Mouse (Mus musculus): ENCODE measurements around the gene Tgfbr2.

DNA sequence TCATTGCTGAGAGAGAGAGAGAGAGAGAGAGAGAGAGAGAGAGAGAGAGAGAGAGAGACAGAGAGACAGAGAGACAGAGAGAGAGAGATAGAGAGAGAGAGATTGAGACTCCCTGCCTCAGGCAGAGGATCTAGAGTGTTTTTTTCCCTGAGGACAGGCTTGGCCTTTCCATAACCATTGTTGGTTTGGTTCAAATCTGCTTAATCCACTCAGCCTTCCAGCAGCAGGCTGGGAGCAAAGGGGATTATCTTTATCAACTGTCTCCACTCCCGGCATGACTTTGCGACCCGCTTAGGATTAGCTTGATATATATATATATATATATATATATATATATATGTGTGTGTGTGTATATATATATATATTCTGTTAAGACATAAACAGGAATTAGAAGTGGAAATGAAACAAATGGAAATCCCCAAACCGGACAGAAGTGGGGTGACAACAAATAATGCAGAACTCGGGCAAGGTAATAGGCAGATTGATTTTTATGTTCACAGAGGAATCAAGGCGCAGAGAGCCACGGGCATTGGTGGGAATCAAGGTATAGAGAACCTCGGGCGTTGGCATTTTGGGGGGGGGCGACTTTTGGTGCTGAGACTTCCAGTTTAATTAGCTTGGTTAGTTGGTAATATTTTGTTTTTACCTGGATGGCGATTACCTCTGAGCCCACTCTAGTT lies 22.5 kb upstream of the Tgfbr2 start:
- TF ChIP-seq CTCF (IDR thresholded peaks at IDR 0.05; ENCODE audit: low read depth) (no peak), EP300 (IDR thresholded peaks at IDR 0.05; ENCODE audit: low read depth) (no peak)

Data from liver, embryonic 14.5 days (tissue).